Mouse (Mus musculus) ES-E14 (cell line): ENCODE measurements around the gene Yipf1. TPM values are rescaled to one million over a fixed set of nuclear protein-coding genes. Genes with fewer than 3 reads are reported as not detected.
A peak's percentile ranks its signal among the peaks of the same experiment; 100 is the strongest.

Experiments used
- DNase-seq: peaks from one replicate; pipeline ENCODE4 v3.0.0-alpha.2; 2013; ENCODE audit warnings: low read depth, low spot score
- H3K27ac ChIP-seq: 2 replicates; pipeline ENCODE4 v1.5.1; 2012; ENCODE audit warnings: low read depth, mild to moderate bottlenecking, low read length, moderate library complexity, mixed read lengths; ENCODE audit not compliant: poor library complexity, insufficient read depth, severe bottlenecking
- H3K36me3 ChIP-seq: 2 replicates; pipeline ENCODE4 v1.6.1; 2012; ENCODE audit warnings: mild to moderate bottlenecking, low read length, moderate library complexity, mixed read lengths; ENCODE audit not compliant: control insufficient read depth, poor library complexity, insufficient read depth, severe bottlenecking
- H3K4me1 ChIP-seq, 2 experiments: fragments of 150-350 bp in 1 of 2; sonication (generic) in 1 of 2; 2 replicates each; pipeline ENCODE4 v1.6.1; 2012; ENCODE audit warnings: low read length in 2 of 2, mild to moderate bottlenecking in 1 of 2, mixed read lengths in 1 of 2; ENCODE audit not compliant: control insufficient read depth in 2 of 2, insufficient read depth in 2 of 2, poor library complexity in 1 of 2
- H3K4me3 ChIP-seq, 2 experiments: fragments of 150-350 bp in 1 of 2; sonication (generic) in 1 of 2; 2 replicates each; pipeline ENCODE4 v1.5.1; 2012; ENCODE audit warnings: low read length in 2 of 2, low read depth in 1 of 2, mild to moderate bottlenecking in 1 of 2, mixed read lengths in 1 of 2; ENCODE audit not compliant: insufficient read depth in 1 of 2, poor library complexity in 1 of 2, severe bottlenecking in 1 of 2
- H3K9ac ChIP-seq: 2 replicates; pipeline ENCODE4 v1.6.1; 2012; ENCODE audit warnings: low read depth, mild to moderate bottlenecking, low read length, mixed read lengths; ENCODE audit not compliant: poor library complexity, insufficient read depth, severe bottlenecking
- H3K9me3 ChIP-seq: fragments of 150-350 bp; sonication (generic); 2 replicates; pipeline ENCODE4 v1.6.1; 2012; ENCODE audit warnings: low read depth, mild to moderate bottlenecking, low read length; ENCODE audit not compliant: control insufficient read depth, insufficient read depth
- CHD2 ChIP-seq: IDR thresholded peaks from 2 replicates; pipeline ENCODE4 v1.6.1; 2014; ENCODE audit warnings: mild to moderate bottlenecking, low read depth, low read length, inconsistent platforms
- HCFC1 ChIP-seq: IDR thresholded peaks from 2 replicates; pipeline ENCODE4 v1.6.1; 2012; ENCODE audit warnings: low read length, inconsistent platforms, borderline replicate concordance; ENCODE audit not compliant: insufficient read depth
- MAFK ChIP-seq: IDR thresholded peaks from 2 replicates; pipeline ENCODE4 v1.6.1; 2014; ENCODE audit warnings: mild to moderate bottlenecking, low read depth, low read length, inconsistent platforms; ENCODE audit not compliant: insufficient read depth
- ZC3H11A ChIP-seq: IDR thresholded peaks from 2 replicates; pipeline ENCODE4 v1.6.1; 2012; ENCODE audit warnings: low read depth, mild to moderate bottlenecking, inconsistent platforms, low read length, borderline replicate concordance
- ZNF384 ChIP-seq: IDR thresholded peaks from 2 replicates; pipeline ENCODE4 v1.6.1; 2012; ENCODE audit warnings: low read depth, low read length, inconsistent platforms
- in situ Hi-C, 2 experiments: fragments of 600-800 bp; cut with MboI; formaldehyde crosslinking; loops; one replicate each; pipeline ENCODE4 v1.15.1; 2025; ENCODE audit warnings: low sequenced_read_pairs in 2 of 2, inconsistent platforms in 1 of 2; ENCODE audit not compliant: unreplicated experiment in 2 of 2
- total RNA-seq: library from RNA; depleted of rRNA; stranded (reverse); fragments of 300-350 nt; gene quantifications from 2 replicates; pipeline ENCODE4 v1.2.3, GENCODE M21; 2012

Yipf1 gene
- total RNA-seq, 1 experiment, result 31.6 TPM

DNA sequence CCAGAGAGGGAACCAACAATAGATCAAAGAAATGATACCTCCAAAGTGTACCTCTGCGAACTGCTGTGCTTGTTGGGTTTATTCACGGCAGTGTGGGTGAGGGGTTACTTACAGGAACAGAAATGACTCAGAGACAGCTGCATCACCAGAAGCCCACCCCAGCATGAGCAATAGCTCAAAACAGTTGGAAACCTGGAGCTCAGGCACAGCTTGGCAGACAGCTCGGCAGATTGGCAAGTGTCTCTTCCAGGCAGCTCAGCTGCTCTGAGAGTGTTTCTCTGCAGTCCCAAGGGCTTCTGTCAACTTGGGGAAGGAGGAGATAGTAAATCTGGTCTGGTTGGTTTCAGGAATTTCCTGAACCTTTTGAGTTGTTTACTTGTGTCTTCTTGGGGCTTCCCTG, 44.3 kb downstream of the Yipf1 start:
- Histone ChIP-seq H3K27ac (no peak overlapping the region), H3K36me3 (no peaks in the 10 kb centered on the region), H3K4me1 (peaks cover 6 to 9% of the 10 kb centered on the region in 2 experiments; a peak in 3 of 4 replicates), H3K9ac (no peak overlapping the region), H3K4me3 (no peak overlapping the region), H3K9me3 (no peaks in the 10 kb centered on the region)
- TF ChIP-seq MAFK (no peak), ZC3H11A (no peak), CHD2 (no peak), HCFC1 (no peak), ZNF384 (no peak)
- DNase-seq, result no peak
- in situ Hi-C loops, result loop anchor here in 1 of 2 experiments (25.0 kb wide), 1 partner anchor 546 kb away; the partner anchor contains the start of gene Acot11

DNA sequence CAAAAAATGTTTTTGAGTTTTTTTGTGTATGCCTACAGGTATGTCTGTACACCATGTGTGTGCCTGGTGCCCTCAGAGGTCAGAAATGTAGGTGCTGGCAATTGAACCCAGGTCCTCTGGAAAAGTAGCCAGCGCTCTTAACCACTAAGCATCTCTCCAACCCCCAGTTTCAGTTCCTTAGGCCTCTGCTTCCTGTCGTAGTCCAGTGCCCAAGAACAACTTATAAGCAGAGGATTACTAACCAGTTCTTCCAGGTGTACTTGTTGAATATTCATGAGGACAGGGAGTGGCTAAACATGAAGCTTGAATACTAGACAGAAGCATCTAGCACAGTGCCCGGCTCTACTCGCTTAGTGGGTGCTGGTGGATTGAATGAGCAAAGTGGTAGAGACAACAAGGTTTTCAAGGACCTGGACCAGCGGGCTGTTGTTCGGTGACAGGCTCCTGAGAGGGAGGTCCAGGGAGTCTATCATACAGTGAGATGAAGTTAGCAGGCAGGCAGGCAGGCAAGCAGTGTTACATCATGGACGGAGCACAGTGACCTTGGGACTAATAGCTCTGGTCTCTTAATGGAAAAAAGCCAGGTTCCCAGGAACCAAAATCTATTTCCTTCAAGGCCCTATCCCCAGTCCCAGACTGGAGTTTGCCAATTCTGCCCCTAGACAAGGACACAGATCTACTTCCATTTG, 46.4 kb downstream of the Yipf1 start:
- H3K27ac ChIP-seq, result no peak overlapping the region

DNA sequence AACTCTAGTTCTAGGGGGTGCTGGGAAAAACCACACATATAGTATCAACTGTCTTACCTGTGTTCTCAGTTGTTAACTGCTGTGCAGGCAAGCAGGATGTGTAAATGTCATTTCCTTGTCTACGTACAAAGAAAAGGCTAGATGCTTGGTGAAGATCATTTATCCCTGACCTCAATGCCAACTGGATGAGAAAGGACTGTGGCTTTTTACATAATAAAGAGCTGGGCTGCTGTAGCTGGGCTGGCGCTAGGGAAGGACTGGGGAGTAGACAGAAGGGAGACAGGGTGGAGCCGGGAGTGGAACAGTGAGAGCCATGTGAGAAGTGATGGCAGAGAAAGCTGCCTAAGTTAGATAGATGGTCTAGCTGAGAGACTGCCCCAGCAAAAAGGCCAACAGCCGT, 48.6 kb downstream of the Yipf1 start:
- in situ Hi-C loops, result loop anchor here in 1 of 2 experiments (25.0 kb wide), 1 partner anchor 550 kb away; the partner anchor contains the start of gene Acot11
- peak; percentile 39 for DNase-seq
- TF ChIP-seq ZC3H11A (no peak), HCFC1 (no peak), ZNF384 (no peak), CHD2 (no peak), MAFK (no peak)
- no peak overlapping the region for H3K4me3 ChIP-seq
- H3K4me1 ChIP-seq, result peaks cover 8 to 12% of the 10 kb centered on the region in 2 experiments; a peak in 3 of 4 replicates
- H3K9me3 ChIP-seq, result no peaks in the 10 kb centered on the region
- H3K9ac ChIP-seq, result no peak overlapping the region; the same call in 1 of the 2 replicates
- no peaks in the 10 kb centered on the region for H3K36me3 ChIP-seq
- peak overlapping the region; percentile 53; the same call in 1 of the 2 replicates for H3K27ac ChIP-seq

More for the DNA sequence above, 46.4 kb downstream of the Yipf1 start:
- Histone ChIP-seq H3K9me3 (no peaks in the 10 kb centered on the region), H3K4me1 (peaks cover 6 to 10% of the 10 kb centered on the region in 2 experiments; a peak in 3 of 4 replicates), H3K36me3 (no peaks in the 10 kb centered on the region), H3K9ac (no peak overlapping the region), H3K4me3 (no peak overlapping the region)
- in situ Hi-C loops, result loop anchor here in 1 of 2 experiments (25.0 kb wide), 1 partner anchor 548 kb away; the partner anchor contains the start of gene Acot11
- no peak for TF ChIP-seq ZNF384
- TF ChIP-seq CHD2, result no peak
- no peak for TF ChIP-seq ZC3H11A
- TF ChIP-seq MAFK, result no peak
- no peak for TF ChIP-seq HCFC1
- no peak for DNase-seq

DNA sequence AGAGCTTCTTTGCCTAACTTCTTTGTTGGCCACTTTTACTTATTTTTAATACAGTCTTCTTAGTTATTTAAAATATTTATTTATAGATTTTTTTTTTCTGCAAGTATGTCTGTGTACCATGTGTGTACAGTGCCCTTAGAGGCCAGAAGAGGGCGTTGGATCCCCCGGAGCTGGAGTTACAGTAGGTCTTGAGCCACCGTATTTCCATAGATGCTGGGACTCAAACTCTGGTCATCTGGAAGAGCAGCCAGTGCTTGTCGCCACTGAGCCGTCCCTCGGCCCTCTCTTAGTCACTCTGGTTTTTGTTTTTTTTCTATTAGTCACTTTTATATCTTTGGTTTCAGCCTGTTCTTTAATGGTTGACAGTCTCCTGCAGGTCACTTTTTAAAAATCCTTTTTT, 49.4 kb downstream of the Yipf1 start:
- DNase-seq, result peak; percentile 19
- Histone ChIP-seq H3K36me3 (no peaks in the 10 kb centered on the region), H3K27ac (no peak overlapping the region; the same call in 1 of the 2 replicates), H3K4me3 (no peak overlapping the region), H3K4me1 (peaks cover 8 to 12% of the 10 kb centered on the region in 2 experiments; a peak in 3 of 4 replicates), H3K9me3 (no peaks in the 10 kb centered on the region), H3K9ac (no peak overlapping the region)
- in situ Hi-C loops, result loop anchor here in 1 of 2 experiments (25.0 kb wide), 1 partner anchor 551 kb away; the partner anchor contains the start of gene Acot11
- TF ChIP-seq CHD2 (no peak), MAFK (no peak), HCFC1 (no peak), ZNF384 (no peak), ZC3H11A (no peak)
